Mouse (Mus musculus): ENCODE data around the gene Mxra8.

The Mxra8 gene

GRCm38 (mm10) chr4:155868614-155869298, 29.3 kb downstream of the Mxra8 start:
- DNase-seq: peak; percentile 61

- peak; percentile 98 for DNase-seq
These were observed 30.0 kb downstream of the Mxra8 start, which contains the start of the genes Cptp and Ints11 for GRCm38 (mm10) chr4:155869317-155870033. Gene Cptp (minus strand): TSS chr4:155869440. Gene Ints11 (plus strand): TSS chr4:155869546.

GRCm38 (mm10) chr4:155871404-155871803, 31.9 kb downstream of the Mxra8 start:
- DNase-seq: no peak

- DNase-seq: no peak
These were observed 44.1 kb downstream of the Mxra8 start for GRCm38 (mm10) chr4:155883587-155883986.

DNA sequence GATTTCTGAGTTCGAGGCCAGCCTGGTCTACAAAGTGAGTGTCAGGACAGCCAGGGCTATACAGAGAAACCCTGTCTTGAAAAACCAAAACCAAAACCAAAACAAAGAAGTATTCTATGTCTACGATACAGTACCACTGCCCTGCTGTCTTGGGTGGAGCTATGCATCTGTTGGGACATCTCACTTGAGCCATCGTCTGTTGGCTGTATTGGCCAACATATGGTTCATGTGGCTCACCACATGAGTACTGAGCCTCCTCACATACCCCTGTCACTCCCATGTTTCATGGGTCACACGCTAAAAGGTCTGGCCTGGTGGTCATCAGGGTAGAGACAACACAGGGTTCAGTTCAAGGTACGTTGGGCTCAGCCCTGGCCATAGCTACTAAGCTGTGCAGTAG, 46.9 kb downstream of the Mxra8 start:
- DNase-seq: no peak

GRCm38 (mm10) chr4:155887674-155888073, 48.2 kb downstream of the Mxra8 start:
- no peak for DNase-seq

DNA sequence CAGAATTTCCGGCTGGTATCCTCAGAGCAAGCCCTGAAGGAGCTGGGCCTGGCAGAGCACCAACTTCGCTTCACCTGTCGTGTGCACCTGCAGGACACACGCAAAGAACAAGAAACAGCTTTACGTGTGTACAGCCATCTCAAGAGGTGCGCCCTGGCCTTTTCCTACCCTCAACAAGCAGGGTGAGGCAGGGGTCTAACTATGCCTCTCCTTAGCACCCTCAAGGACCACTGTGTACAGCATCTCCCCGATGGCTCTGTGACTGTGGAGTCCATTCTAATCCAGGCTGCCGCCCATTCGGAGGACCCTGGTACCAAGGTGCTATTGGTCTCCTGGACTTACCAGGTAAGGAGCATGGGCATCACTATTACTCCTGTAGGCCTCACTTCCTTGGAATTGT, 48.7 kb downstream of the Mxra8 start:
- no peak for DNase-seq

GRCm38 (mm10) chr4:155889316-155889715, 49.8 kb downstream of the Mxra8 start:
- DNase-seq: no peak

GRCm38 (mm10) chr4:155891011-155891471, 51.6 kb downstream of the Mxra8 start:
- DNase-seq: peak; percentile 38

DNA sequence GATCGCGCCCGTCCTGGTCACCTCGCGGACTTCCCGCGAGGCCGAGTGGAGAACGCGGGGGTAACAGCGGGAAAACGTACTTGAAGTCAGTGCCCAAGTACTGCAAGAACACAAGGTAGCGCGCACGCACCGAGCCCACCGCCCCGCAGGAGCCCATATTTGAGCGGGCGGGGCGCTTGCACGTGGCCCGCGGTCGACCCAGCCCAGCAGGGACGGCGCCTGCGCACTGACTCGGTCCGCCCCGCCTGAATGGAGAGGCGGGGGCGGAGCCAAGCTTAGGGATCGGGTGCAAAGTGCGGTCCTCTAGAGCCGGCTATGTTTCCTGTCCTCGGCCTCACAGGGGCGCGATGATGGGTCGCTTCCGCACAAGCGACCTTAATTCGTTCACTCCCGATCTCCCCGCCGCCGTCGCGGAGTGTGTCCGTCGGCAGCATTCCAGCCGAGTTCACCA, 52.1 kb downstream of the Mxra8 start, which contains the start of the genes Pusl1 and Acap3:
Gene Pusl1, minus strand, starts transcription at position 231 of the 451 bp plus-strand sequence.
Gene Acap3, plus strand, starts transcription at position 272 of the 451 bp plus-strand sequence.
- DNase-seq: peak; percentile 97

DNA sequence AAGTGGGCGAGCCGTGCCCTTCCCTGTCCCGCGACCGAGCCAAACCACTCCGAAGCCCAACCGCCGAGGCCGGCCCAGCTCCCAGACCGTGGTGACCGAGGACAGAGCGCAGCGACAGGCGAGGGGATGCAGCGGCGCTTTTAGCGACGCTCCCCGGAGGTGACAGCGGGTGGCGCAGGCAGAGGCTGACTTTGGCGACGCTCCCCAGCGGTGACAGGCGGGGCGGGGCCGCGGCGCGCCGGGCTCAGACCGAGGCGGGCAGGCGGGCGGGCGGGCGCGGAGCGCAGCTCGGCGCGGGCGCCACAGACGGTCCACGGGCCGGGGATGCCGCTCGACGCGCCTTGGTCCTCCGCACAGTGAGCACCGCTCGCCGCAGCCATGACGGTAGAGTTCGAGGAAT, 52.5 kb downstream of the Mxra8 start:
- DNase-seq: peak; percentile 72

DNA sequence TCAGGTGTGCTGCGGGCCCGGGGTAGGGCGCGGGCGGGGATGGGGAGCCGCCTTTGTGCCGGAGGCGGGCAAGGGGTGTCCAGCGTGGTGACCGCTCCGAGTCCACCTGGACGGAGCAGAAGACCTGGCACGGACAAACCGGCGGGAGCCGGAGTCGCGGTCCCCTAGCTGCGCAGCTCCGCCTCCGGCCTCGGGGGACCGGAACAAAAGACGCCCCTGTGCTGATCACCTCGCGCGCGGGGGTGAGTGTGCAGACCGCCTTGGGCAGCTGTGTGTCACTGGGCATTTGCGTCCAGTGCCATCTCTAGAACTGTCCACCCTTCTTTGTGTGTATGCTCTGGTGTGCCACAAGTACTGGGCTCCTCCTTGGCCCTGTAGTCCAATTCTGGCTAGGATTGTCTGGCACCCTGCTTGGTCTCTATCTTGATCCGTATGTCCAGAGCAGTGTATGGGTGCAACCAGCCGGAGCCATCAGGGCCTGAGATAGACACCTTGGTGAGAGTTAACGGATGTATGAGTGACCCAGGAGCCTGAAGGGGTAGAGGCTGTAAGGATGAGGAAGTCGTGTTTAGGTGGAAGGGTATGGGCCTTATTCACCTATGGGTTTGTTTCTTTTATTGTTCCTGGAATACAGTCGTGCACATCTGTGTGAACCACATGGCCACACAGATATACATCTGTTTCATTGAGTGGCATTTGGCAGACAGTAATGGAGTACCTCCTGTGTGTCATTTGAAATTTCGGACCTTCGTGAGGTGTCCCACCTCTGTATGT, 53.1 kb downstream of the Mxra8 start:
- DNase-seq: no peak

- no peak for DNase-seq
These were observed 53.8 kb downstream of the Mxra8 start for GRCm38 (mm10) chr4:155893212-155893690.
